Mouse (Mus musculus) embryo, embryonic 11.5 days (tissue): ENCODE measurements around the gene 1810009J06Rik.
"Not testable (repeated sequence)": the region's sequence is repeated elsewhere in the genome, so short reads cannot be mapped to it uniquely, and the experiment has no call there.

Experiments
- DNase-seq: peaks from one replicate; pipeline ENCODE4 v3.0.0-alpha.2; 2012; ENCODE audit warnings: low read depth, low spot score

1810009J06Rik gene

DNA sequence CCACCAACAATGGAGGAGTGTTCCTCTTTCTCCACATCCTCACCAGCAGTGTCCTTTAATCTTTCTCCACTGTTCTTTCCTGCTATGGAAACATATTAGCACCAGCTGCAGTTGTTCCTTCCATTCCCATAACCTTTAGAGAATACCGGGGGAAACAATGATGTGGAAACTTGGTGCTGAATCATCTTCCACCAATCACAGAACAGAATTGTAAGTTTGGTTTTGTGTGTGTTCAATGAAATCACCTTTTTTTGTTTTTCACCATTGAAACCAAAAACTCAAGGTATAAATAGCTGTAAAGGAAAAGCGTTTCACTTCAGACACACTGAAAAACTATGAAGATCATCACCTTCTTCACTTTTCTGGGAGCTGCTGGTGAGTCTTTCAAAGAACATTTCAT lies at the start of gene 1810009J06Rik:
Gene 1810009J06Rik (plus strand): TSS at position 301 of the 400 bp plus-strand sequence.
- DNase-seq, result not testable (repeated sequence)

DNA sequence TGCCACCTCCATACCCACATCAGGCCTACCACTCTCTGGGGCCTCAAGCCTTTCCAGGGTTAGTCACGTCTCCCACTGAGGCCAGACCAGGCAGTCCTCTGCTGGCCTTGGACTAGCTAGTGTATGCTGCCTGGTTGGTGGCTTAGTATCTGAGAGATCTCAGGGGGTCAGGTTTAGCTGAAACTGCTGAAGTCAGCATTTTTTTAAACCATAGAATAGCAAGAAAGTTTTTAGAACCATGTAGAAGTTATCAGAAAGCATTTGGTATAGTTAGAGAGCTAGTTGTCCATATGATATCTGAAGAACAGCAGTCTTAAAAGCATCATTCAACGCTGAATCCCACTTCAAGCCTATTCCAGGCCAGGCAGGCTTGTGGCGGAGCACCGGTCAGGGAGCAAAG lies 44.6 kb upstream of the 1810009J06Rik start:
- no peak for DNase-seq

DNA sequence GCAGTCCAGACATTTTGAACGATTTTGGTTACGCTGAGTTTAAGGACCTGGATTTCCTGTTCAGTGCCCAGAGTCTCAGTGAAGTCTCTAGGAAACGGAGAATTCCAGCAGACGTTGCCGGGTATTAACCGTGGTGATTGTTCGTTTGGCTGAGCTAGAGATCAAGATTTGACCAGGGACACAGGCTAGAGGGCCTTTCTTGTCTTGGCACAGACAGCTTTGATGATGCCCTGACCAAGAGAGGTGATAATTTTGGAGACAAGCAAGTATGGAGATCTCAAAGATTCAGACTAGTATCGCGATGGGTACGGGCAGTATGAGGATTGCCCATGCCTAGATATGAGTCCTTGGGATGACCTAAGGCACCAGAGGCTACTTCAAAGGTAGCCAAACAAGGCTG lies 24.1 kb upstream of the 1810009J06Rik start, which contains the start of gene 1700074P13Rik:
Gene 1700074P13Rik (minus strand): TSS at position 101 of the 400 bp plus-strand sequence.
- no peak for DNase-seq

DNA sequence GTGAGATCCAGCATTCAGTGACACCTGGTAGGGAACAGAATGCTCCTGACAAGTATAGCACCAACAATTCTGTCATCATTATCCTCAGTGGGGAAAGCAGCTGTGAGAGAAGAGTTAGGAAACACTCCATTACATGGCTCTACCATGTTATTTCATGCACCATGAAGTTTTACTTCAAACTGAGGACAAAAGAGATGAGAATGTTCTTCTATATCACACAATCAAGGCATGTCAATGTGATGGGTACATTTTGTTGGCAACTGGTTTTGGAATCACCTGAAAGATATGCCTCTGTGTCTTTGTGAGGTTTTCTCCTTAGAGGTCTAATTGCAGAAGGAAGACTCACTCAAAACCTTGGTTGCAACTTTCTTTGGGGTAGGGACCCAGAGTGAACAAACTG lies 12.8 kb upstream of the 1810009J06Rik start, which contains the start of gene Gm4744:
Gene Gm4744 (minus strand): TSS at position 101 of the 400 bp plus-strand sequence.
- DNase-seq, result no peak

DNA sequence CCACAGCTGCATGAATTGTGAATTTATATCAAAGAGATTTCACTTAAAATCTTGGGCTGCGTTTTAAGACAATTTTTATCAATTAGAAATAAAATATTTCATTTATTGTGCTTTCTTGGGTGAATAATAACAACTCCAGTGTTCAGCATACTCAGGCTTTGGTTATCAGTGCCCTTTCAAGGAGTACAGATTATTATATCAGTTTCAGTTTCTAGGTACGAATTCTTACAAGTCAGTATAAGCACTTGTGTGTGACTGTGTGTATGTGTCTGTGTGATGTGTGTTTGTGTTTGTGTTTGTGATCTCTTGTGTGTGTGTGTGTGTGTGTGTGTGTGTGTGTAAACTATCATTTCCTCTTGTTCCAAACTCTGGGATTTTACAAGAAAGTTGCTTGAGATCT lies 10.8 kb upstream of the 1810009J06Rik start:
- DNase-seq, result no peak

DNA sequence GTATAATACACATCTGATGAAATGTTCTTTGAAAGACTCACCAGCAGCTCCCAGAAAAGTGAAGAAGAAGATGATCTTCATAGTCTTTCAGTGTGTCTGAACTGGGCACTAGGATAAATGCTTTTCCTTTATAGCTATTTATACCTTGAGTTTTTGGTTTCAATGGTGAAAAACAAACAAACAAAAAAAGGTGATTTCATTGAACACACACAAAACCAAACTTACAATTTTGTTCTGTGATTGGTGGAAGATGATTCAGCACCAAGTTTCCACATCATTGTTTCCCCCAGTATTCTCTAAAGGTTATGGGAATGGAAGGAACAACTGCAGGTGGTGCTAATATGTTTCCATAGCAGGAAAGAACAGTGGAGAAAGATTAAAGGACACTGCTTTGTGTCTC lies 34.8 kb downstream of the 1810009J06Rik start, which contains the start of gene Gm2663:
Gene Gm2663 (minus strand): TSS at position 101 of the 400 bp plus-strand sequence.
- not testable (repeated sequence) for DNase-seq

DNA sequence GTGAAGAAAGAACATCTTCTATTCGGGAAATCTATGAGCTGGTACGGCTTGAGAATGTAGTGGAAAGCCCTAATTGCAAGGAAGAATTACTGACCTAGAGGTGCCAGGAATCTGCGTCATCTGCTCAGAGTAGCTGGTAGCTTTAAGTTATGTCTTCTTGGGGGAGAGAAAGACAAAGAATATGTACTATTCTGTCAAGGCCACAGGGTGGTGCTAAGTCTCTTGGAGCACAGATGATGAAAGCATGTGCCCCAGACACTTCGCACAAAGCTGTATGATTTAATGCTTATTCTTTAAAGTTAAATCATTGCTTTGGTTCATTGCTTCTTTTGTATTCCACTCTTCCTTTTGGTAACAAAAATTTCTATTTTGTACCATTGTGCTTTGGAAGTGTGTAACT lies 50.5 kb downstream of the 1810009J06Rik start:
- DNase-seq, result no peak
